Mouse (Mus musculus) heart, adult 2 months (tissue): ENCODE data around the gene Pcdh15. TPM values are rescaled to one million over a fixed set of nuclear protein-coding genes. Genes with fewer than 3 reads are reported as not detected.

Experiments
- DNase-seq, 2 experiments: peaks; one replicate each; pipeline ENCODE4 v3.0.0; 2021
- H3K27ac ChIP-seq: fragments of 200-600 bp; 2 replicates; pipeline ENCODE4 v1.8.1; 2022
- H3K27me3 ChIP-seq: fragments of 200-500 bp; 2 replicates; pipeline ENCODE4 v1.6.1; 2012; ENCODE audit warnings: mild to moderate bottlenecking, low read length, inconsistent platforms, mixed read lengths; ENCODE audit not compliant: control insufficient read depth, insufficient read depth
- H3K36me3 ChIP-seq: fragments of 200-500 bp; 2 replicates; pipeline ENCODE4 v1.6.1; 2012; ENCODE audit warnings: low read length, inconsistent platforms; ENCODE audit not compliant: control insufficient read depth, insufficient read depth
- H3K4me1 ChIP-seq: fragments of 200-500 bp; 2 replicates; pipeline ENCODE4 v1.6.1; 2011; ENCODE audit warnings: low read length; ENCODE audit not compliant: control insufficient read depth, insufficient read depth
- H3K4me3 ChIP-seq: fragments of 200-600 bp; 2 replicates; pipeline ENCODE4 v1.8.1; 2022
- H3K79me2 ChIP-seq: fragments of 200-500 bp; replicated peaks from 2 replicates; pipeline ENCODE4 v1.6.1; 2012; ENCODE audit warnings: mild to moderate bottlenecking, inconsistent platforms, low read length, moderate library complexity, mixed read lengths; ENCODE audit not compliant: control insufficient read depth, insufficient read depth
- H3K9ac ChIP-seq: fragments of 200-500 bp; 2 replicates; pipeline ENCODE4 v1.6.1; 2012; ENCODE audit warnings: low read depth, mild to moderate bottlenecking, control low read depth, inconsistent platforms, low read length, mixed read lengths
- CTCF ChIP-seq: fragments of 200-600 bp; IDR thresholded peaks from 2 replicates; pipeline ENCODE4 v1.8.1; 2022; ENCODE audit warnings: antibody characterized with exemption, mild to moderate bottlenecking, moderate library complexity
- EP300 ChIP-seq: fragments of 200-500 bp; IDR thresholded peaks from 2 replicates; pipeline ENCODE4 v1.6.1; 2011; ENCODE audit warnings: low read depth, low read length, control low read depth; ENCODE audit not compliant: insufficient read depth
- POLR2A ChIP-seq: fragments of 200-500 bp; IDR thresholded peaks from 2 replicates; pipeline ENCODE4 v1.6.1; 2011; ENCODE audit warnings: mild to moderate bottlenecking, low read depth, low read length, control low read depth; ENCODE audit not compliant: insufficient read depth
- WGBS: fragments of 180-500 bp; shearing (Covaris S2); methylation state at CpG from one replicate; pipeline ENCODE4 v1.1.7; 2018; 5-methylcytosine and 5-hydroxymethylcytosine counted together
- intact Hi-C: fragments of 180-260 bp; cut with DNase I; formaldehyde crosslinking; loops from one replicate; pipeline ENCODE4 v1.15.1; 2025
- polyA plus RNA-seq: library from polyadenylated mRNA; depleted of rRNA; stranded (reverse); fragments of >200 nt; gene quantifications from 2 replicates; pipeline ENCODE4 v1.2.3, GENCODE M21; 2012
- total RNA-seq, 2 experiments: library from RNA; stranded (reverse); gene quantifications; 2 replicates each; pipeline ENCODE4 v1.2.3; 2021

Pcdh15 gene
- total and polyA plus RNA-seq, 3 experiments: 0.61 to 0.89 (median 0.68) TPM

- H3K79me2 ChIP-seq: no peaks in the 10 kb centered on the region
- TF ChIP-seq EP300: no peak
- TF ChIP-seq POLR2A: no peak
- no peak for TF ChIP-seq CTCF
- H3K36me3 ChIP-seq: no peaks in the 10 kb centered on the region
- no peaks in the 10 kb centered on the region for H3K27me3 ChIP-seq
- no peak overlapping the region for H3K9ac ChIP-seq
- 58% methylated on average over 4 of the region's 4 CpGs for WGBS
- H3K27ac ChIP-seq: no peak overlapping the region
- H3K4me3 ChIP-seq: no peak overlapping the region
- H3K4me1 ChIP-seq: no peaks in the 10 kb centered on the region
- DNase-seq: no peak
- intact Hi-C loops: no loop called here
Observed at GRCm38 (mm10) chr10:73892251-73892650, 793.1 kb downstream of the Pcdh15 start.

- Histone ChIP-seq H3K9ac (no peak overlapping the region), H3K27me3 (no peaks in the 10 kb centered on the region), H3K4me1 (no peaks in the 10 kb centered on the region), H3K27ac (no peak overlapping the region), H3K79me2 (no peaks in the 10 kb centered on the region), H3K4me3 (no peak overlapping the region), H3K36me3 (no peaks in the 10 kb centered on the region)
- intact Hi-C loops: no loop called here
- TF ChIP-seq POLR2A (no peak), EP300 (no peak), CTCF (no peak)
- no peak for DNase-seq
Observed at GRCm38 (mm10) chr10:73896086-73896607, 797.0 kb downstream of the Pcdh15 start.

DNA sequence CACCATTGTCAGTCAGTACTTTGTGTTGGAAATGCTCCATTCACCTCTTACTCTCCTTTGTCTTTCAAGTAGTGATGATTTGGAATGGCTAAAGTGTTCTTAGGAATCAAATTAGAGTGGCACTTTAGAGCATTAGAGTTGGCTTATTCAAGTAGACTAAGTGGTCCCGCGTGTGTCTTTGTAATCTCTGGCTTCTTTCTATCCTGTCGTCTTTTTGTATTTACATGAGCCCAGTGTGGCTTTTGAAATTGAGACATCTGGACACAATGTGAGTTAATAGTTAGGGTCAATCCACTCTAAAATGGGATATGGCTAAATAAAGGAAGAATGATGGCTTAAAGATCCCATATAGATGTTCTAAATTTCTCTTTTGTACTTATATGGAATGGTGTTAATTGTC is 800.0 kb downstream of the Pcdh15 start:
- no peaks in the 10 kb centered on the region for H3K36me3 ChIP-seq
- WGBS: 79% methylated on average over 3 of the region's 3 CpGs
- no peak overlapping the region for H3K4me3 ChIP-seq
- H3K27me3 ChIP-seq: no peaks in the 10 kb centered on the region
- H3K9ac ChIP-seq: no peak overlapping the region
- intact Hi-C loops: no loop called here
- H3K27ac ChIP-seq: no peak overlapping the region
- TF ChIP-seq CTCF: no peak
- no peak for TF ChIP-seq POLR2A
- TF ChIP-seq EP300: no peak
- DNase-seq: no peak
- no peaks in the 10 kb centered on the region for H3K4me1 ChIP-seq
- H3K79me2 ChIP-seq: no peaks in the 10 kb centered on the region

DNA sequence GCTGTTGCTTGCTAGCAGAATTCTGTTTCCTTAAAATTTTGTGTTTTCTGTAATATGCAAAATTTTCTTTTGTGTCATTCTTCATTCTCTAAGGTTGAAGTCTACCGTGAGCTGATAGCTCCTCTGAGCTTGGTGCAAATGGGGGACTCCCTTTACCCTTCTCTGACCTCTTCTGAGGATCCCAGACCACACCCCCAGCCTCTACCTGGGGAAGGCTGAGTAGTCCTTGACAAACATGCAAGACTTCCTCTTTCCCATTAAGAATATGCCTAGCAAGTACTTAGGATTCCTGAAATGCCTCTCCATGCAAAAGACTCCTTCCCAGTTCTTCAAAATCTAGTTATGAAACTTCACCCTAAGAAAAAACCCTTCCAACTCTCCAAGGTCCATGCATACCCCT is 808.5 kb downstream of the Pcdh15 start:
- Histone ChIP-seq H3K27ac (no peak overlapping the region), H3K9ac (no peak overlapping the region), H3K4me3 (no peak overlapping the region), H3K27me3 (no peaks in the 10 kb centered on the region), H3K79me2 (no peaks in the 10 kb centered on the region), H3K36me3 (no peaks in the 10 kb centered on the region), H3K4me1 (no peaks in the 10 kb centered on the region)
- intact Hi-C loops: no loop called here
- no peak for TF ChIP-seq POLR2A
- TF ChIP-seq EP300: no peak
- no peak for TF ChIP-seq CTCF
- 50% methylated on average over 1 of the region's 1 CpGs for WGBS
- no peak for DNase-seq

DNA sequence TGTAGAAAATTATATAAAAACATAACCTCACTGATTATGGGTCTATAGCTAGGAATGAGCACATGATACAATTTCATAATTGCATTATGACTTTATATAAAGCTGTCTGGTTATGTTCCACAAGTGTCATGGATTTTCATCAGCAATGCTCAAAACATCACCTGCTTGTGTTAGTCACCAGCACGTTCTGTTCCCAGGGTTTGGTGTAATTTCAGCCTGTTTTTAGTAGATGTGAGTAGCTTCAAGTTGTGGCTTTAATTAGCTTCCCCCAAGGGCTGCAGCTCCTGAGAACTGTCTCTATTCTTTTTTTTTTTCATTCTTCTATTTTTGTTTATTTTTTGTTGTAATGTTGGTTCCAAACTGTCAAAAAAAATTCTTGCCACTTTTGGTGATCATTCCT is 809.4 kb downstream of the Pcdh15 start:
- intact Hi-C loops: no loop called here
- Histone ChIP-seq H3K36me3 (no peaks in the 10 kb centered on the region), H3K27ac (no peak overlapping the region), H3K4me1 (no peaks in the 10 kb centered on the region), H3K4me3 (no peak overlapping the region), H3K9ac (no peak overlapping the region), H3K27me3 (no peaks in the 10 kb centered on the region), H3K79me2 (no peaks in the 10 kb centered on the region)
- 53% methylated on average over 1 of the region's 1 CpGs for WGBS
- no peak for DNase-seq
- no peak for TF ChIP-seq CTCF
- TF ChIP-seq EP300: no peak
- no peak for TF ChIP-seq POLR2A

GRCm38 (mm10) chr10:73915170-73915569 is 816.0 kb downstream of the Pcdh15 start:
- no peak overlapping the region for H3K4me3 ChIP-seq
- no peaks in the 10 kb centered on the region for H3K79me2 ChIP-seq
- whole genome bisulfite sequencing: 60% methylated on average over 4 of the region's 4 CpGs
- no peak for DNase-seq
- H3K4me1 ChIP-seq: no peaks in the 10 kb centered on the region
- no peak for TF ChIP-seq CTCF
- no peak for TF ChIP-seq POLR2A
- no peak for TF ChIP-seq EP300
- no peak overlapping the region for H3K27ac ChIP-seq
- H3K27me3 ChIP-seq: no peaks in the 10 kb centered on the region
- no peak overlapping the region for H3K9ac ChIP-seq
- intact Hi-C loops: no loop called here
- H3K36me3 ChIP-seq: no peaks in the 10 kb centered on the region
